Mouse (Mus musculus) heart, postnatal 0 days (tissue): ENCODE measurements around the gene Cit. TPM values are rescaled to one million over a fixed set of nuclear protein-coding genes. Genes with fewer than 3 reads are reported as not detected.

Source experiments
- ATAC-seq: fragments of 200-750 bp; cut with Nextera tagmentation; 2 replicates; pipeline ENCODE4 v1.8.0; 2017; ENCODE audit warnings: low read depth, moderate number of reproducible peaks, moderate library complexity; ENCODE audit not compliant: insufficient read depth
- DNase-seq: peaks from one replicate; pipeline ENCODE4 v3.0.0-alpha.2; 2016; ENCODE audit warnings: low spot score
- H3K27ac ChIP-seq: fragments of 300-500 bp; sonication (generic); 2 replicates; pipeline ENCODE4 v1.5.1; 2014; ENCODE audit warnings: low read depth, mild to moderate bottlenecking
- H3K27me3 ChIP-seq: fragments of 300-500 bp; sonication (generic); 2 replicates; pipeline ENCODE4 v1.6.1; 2014; ENCODE audit warnings: low read length, mixed read lengths; ENCODE audit not compliant: control insufficient read depth, insufficient read depth
- H3K36me3 ChIP-seq: fragments of 300-500 bp; sonication (generic); replicated peaks from 2 replicates; pipeline ENCODE4 v1.6.1; 2014; ENCODE audit warnings: low read length, mixed read lengths; ENCODE audit not compliant: control insufficient read depth, insufficient read depth
- H3K4me1 ChIP-seq: fragments of 300-500 bp; sonication (generic); 2 replicates; pipeline ENCODE4 v1.6.1; 2014; ENCODE audit warnings: antibody characterized with exemption; ENCODE audit not compliant: control insufficient read depth, insufficient read depth
- H3K4me2 ChIP-seq: fragments of 300-500 bp; sonication (generic); 2 replicates; pipeline ENCODE4 v1.6.1; 2014; ENCODE audit warnings: low read depth, mild to moderate bottlenecking, low read length, moderate library complexity
- H3K4me3 ChIP-seq: fragments of 300-500 bp; sonication (generic); 2 replicates; pipeline ENCODE4 v1.5.1; 2014; ENCODE audit warnings: low read depth, low read length
- H3K9ac ChIP-seq: fragments of 300-500 bp; sonication (generic); replicated peaks from 2 replicates; pipeline ENCODE4 v1.6.1; 2014; ENCODE audit warnings: low read depth, low read length, mixed read lengths
- H3K9me3 ChIP-seq: fragments of 300-500 bp; sonication (generic); replicated peaks from 2 replicates; pipeline ENCODE4 v1.6.1; 2016; ENCODE audit warnings: low read length; ENCODE audit not compliant: control insufficient read depth
- CTCF ChIP-seq: IDR thresholded peaks from 2 replicates; pipeline ENCODE4 v1.5.1; 2016; ENCODE audit warnings: antibody characterized with exemption, control low read depth, low read depth
- EP300 ChIP-seq: IDR thresholded peaks from 2 replicates; pipeline ENCODE4 v1.6.1; 2016; ENCODE audit warnings: antibody characterized with exemption, low read depth
- WGBS: fragments of 180-500 bp; shearing (Covaris S2); extraction: QIAGEN DNeasy Blood & Tissue Kit; methylation state at CpG from one replicate; pipeline ENCODE4 v1.1.7; 2014; 5-methylcytosine and 5-hydroxymethylcytosine counted together
- polyA plus RNA-seq: library from polyadenylated mRNA; unstranded; fragments of >200 nt; fragmentation: Nextera tagmentation; extraction: Ambion mirVana; gene quantifications from 2 replicates; pipeline ENCODE4 v1.2.1, GENCODE M21; 2015
- total RNA-seq: library from RNA; depleted of rRNA; stranded (reverse); fragments of >200 nt; gene quantifications from 2 replicates; pipeline ENCODE4 v1.2.3, GENCODE M21; 2014; ENCODE audit warnings: low replicate concordance

Gene Cit
- total and polyA plus RNA-seq, 2 experiments from 2014 or later: 4.1 to 11.5 TPM

GRCm38 (mm10) chr5:116011700-116012099 lies 166.6 kb downstream of the Cit start:
- DNase-seq (no peak), ATAC-seq (no peak)
- TF ChIP-seq CTCF (no peak), EP300 (no peak)
- Histone ChIP-seq H3K27me3 (no peaks in the 10 kb centered on the region), H3K9ac (no peak overlapping the region), H3K9me3 (no peaks in the 10 kb centered on the region), H3K4me1 (no peaks in the 10 kb centered on the region), H3K4me3 (no peak overlapping the region), H3K4me2 (no peak overlapping the region), H3K36me3 (peaks cover 47% of the 10 kb centered on the region), H3K27ac (no peak overlapping the region)
- 89% methylated on average over 7 of the region's 7 CpGs for WGBS

GRCm38 (mm10) chr5:116012503-116012902 lies 167.4 kb downstream of the Cit start:
- H3K4me1 ChIP-seq: no peaks in the 10 kb centered on the region
- no peak for ATAC-seq
- no peak overlapping the region for H3K9ac ChIP-seq
- H3K27ac ChIP-seq: no peak overlapping the region
- TF ChIP-seq CTCF (no peak), EP300 (no peak)
- no peak for DNase-seq
- H3K4me3 ChIP-seq: no peak overlapping the region
- H3K27me3 ChIP-seq: no peaks in the 10 kb centered on the region
- H3K9me3 ChIP-seq: no peaks in the 10 kb centered on the region
- H3K36me3 ChIP-seq: peaks cover 49% of the 10 kb centered on the region
- 87% methylated on average over 7 of the region's 7 CpGs for WGBS
- no peak overlapping the region for H3K4me2 ChIP-seq

DNA sequence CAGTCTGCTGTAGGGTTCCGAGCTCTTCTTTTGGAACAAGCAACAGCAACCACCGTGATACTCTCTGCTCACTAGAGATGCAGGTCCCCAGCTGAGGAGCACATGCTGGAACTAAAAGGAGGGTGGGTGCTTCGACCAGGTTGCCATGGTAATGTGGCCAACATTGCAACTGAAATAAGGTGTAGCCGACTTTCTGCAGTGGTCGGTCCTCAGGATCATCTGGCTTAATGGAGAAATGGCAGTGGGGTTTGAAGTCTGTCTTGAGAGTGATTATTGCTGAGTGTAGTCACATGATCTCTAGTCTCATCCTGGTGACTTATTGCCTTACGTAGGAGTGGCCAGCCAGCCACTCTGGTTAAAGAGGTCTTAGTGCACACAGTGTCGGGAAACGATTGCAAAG lies 168.7 kb downstream of the Cit start:
- Histone ChIP-seq H3K4me2 (no peak overlapping the region), H3K9me3 (no peaks in the 10 kb centered on the region), H3K4me1 (no peaks in the 10 kb centered on the region), H3K9ac (no peak overlapping the region), H3K27me3 (no peaks in the 10 kb centered on the region), H3K36me3 (peaks cover 60% of the 10 kb centered on the region), H3K4me3 (no peak overlapping the region), H3K27ac (no peak overlapping the region)
- no peak for TF ChIP-seq CTCF
- no peak for TF ChIP-seq EP300
- DNase-seq (no peak), ATAC-seq (no peak)
- WGBS: 85% methylated on average over 8 of the region's 8 CpGs

GRCm38 (mm10) chr5:116014237-116014636 lies 169.2 kb downstream of the Cit start:
- ATAC-seq (no peak), DNase-seq (no peak)
- Histone ChIP-seq H3K27me3 (no peaks in the 10 kb centered on the region), H3K27ac (no peak overlapping the region), H3K9me3 (no peaks in the 10 kb centered on the region), H3K4me2 (no peak overlapping the region), H3K4me1 (0 out of 2 replicates have a peak, but pooled peaks cover 4% of the 10 kb centered on the region), H3K4me3 (no peak overlapping the region), H3K9ac (no peak overlapping the region), H3K36me3 (peaks cover 60% of the 10 kb centered on the region)
- WGBS: 91% methylated on average over 11 of the region's 11 CpGs
- TF ChIP-seq CTCF (no peak), EP300 (no peak)

- H3K4me3 ChIP-seq: no peak overlapping the region
- DNase-seq: no peak
- no peak overlapping the region for H3K27ac ChIP-seq
- H3K9me3 ChIP-seq: no peaks in the 10 kb centered on the region
- TF ChIP-seq EP300 (no peak), CTCF (no peak)
- H3K27me3 ChIP-seq: no peaks in the 10 kb centered on the region
- peaks cover 79% of the 10 kb centered on the region for H3K36me3 ChIP-seq
- no peak overlapping the region for H3K4me2 ChIP-seq
- peaks cover 12% of the 10 kb centered on the region for H3K4me1 ChIP-seq
- H3K9ac ChIP-seq: no peak overlapping the region
- ATAC-seq: no peak
- WGBS: 91% methylated on average over 5 of the region's 5 CpGs
These were observed 171.5 kb downstream of the Cit start for GRCm38 (mm10) chr5:116016542-116016941.

DNA sequence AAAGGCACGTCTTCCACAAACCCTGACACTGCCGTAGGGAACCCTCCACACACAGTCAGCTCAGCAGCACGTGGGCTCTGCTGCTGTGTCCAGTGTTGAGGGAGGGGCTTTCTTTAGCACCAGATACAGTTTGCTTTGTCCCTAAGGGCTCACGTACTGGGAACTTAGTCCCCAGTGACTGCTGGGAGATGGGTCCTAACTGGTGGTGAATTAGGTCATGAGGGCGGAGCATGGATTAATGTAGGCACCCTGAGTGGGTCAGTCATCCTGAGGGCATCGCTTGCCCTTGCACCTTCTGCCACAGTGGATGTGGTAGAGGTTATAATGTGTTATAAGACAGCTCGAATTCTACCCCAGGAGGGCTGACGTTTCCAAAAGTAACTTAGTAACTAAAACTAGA lies 172.3 kb downstream of the Cit start:
- H3K9me3 ChIP-seq: no peaks in the 10 kb centered on the region
- H3K9ac ChIP-seq: no peak overlapping the region
- DNase-seq (no peak), ATAC-seq (no peak)
- TF ChIP-seq EP300 (no peak), CTCF (no peak)
- H3K27me3 ChIP-seq: no peaks in the 10 kb centered on the region
- no peak overlapping the region for H3K4me2 ChIP-seq
- H3K4me1 ChIP-seq: peaks cover 12% of the 10 kb centered on the region
- H3K4me3 ChIP-seq: no peak overlapping the region
- no peak overlapping the region for H3K27ac ChIP-seq
- WGBS: 90% methylated on average over 8 of the region's 8 CpGs
- peaks cover 83% of the 10 kb centered on the region for H3K36me3 ChIP-seq
